Mouse (Mus musculus) heart, embryonic 12.5 days (tissue): Measurements from ENCODE around the gene Drd1. TPM values are rescaled to one million over a fixed set of nuclear protein-coding genes. Genes with fewer than 3 reads are reported as not detected.

ENCODE experiments used
- ATAC-seq: fragments of 200-750 bp; cut with Nextera tagmentation; 2 replicates; pipeline ENCODE4 v1.8.0; 2017; ENCODE audit warnings: moderate TSS enrichment, moderate library complexity; ENCODE audit not compliant: insufficient number of reproducible peaks, low FRiP score
- H3K27ac ChIP-seq: fragments of 300-500 bp; sonication (generic); 2 replicates; pipeline ENCODE4 v1.5.1; 2016; ENCODE audit warnings: mild to moderate bottlenecking, moderate library complexity; ENCODE audit not compliant: poor library complexity, severe bottlenecking
- H3K27me3 ChIP-seq: fragments of 300-500 bp; sonication (generic); replicated peaks from 2 replicates; pipeline ENCODE4 v1.6.1; 2016; ENCODE audit warnings: mild to moderate bottlenecking, moderate library complexity
- H3K36me3 ChIP-seq: fragments of 300-500 bp; sonication (generic); 2 replicates; pipeline ENCODE4 v1.6.1; 2016; ENCODE audit warnings: mild to moderate bottlenecking, moderate library complexity
- H3K4me1 ChIP-seq: fragments of 300-500 bp; sonication (generic); replicated peaks from 2 replicates; pipeline ENCODE4 v1.6.1; 2016; ENCODE audit warnings: mild to moderate bottlenecking
- H3K4me2 ChIP-seq: fragments of 300-500 bp; sonication (generic); 2 replicates; pipeline ENCODE4 v1.6.1; 2016; ENCODE audit warnings: mild to moderate bottlenecking, moderate library complexity
- H3K4me3 ChIP-seq: fragments of 300-500 bp; sonication (generic); 2 replicates; pipeline ENCODE4 v1.5.1; 2016; ENCODE audit warnings: mild to moderate bottlenecking
- H3K9ac ChIP-seq: fragments of 300-500 bp; sonication (generic); 2 replicates; pipeline ENCODE4 v1.6.1; 2016; ENCODE audit warnings: mild to moderate bottlenecking, moderate library complexity
- H3K9me3 ChIP-seq: fragments of 300-500 bp; sonication (generic); replicated peaks from 2 replicates; pipeline ENCODE4 v1.6.1; 2016; ENCODE audit warnings: mild to moderate bottlenecking, moderate library complexity
- WGBS: fragments of 180-500 bp; shearing (Covaris S2); methylation state at CpG from one replicate; pipeline ENCODE4 v1.1.7; 2016; 5-methylcytosine and 5-hydroxymethylcytosine counted together
- polyA plus RNA-seq: library from polyadenylated mRNA; unstranded; fragments of >200 nt; fragmentation: Nextera tagmentation; extraction: Ambion mirVana; gene quantifications from 2 replicates; pipeline ENCODE4 v1.2.1, GENCODE M21; 2016

Gene Drd1
- polyA plus RNA-seq, 1 experiment from 2014 or later = not detected

GRCm38 (mm10) chr13:54085266-54085665 is 29.8 kb upstream of the Drd1 start:
- ATAC-seq = no peak
- Histone ChIP-seq H3K27ac (no peak overlapping the region), H3K36me3 (peaks cover 48% of the 10 kb centered on the region), H3K4me1 (peaks cover 29% of the 10 kb centered on the region), H3K4me3 (no peak overlapping the region), H3K4me2 (no peak overlapping the region), H3K9me3 (peaks cover 3% of the 10 kb centered on the region; the same call in 1 of the 2 replicates), H3K27me3 (no peaks in the 10 kb centered on the region), H3K9ac (no peak overlapping the region)
- WGBS = 91% methylated on average over 18 of the region's 18 CpGs

- Histone ChIP-seq H3K9ac (no peak overlapping the region), H3K27ac (no peak overlapping the region), H3K36me3 (peaks cover 46% of the 10 kb centered on the region), H3K4me2 (no peak overlapping the region), H3K9me3 (peaks cover 2% of the 10 kb centered on the region; the same call in 1 of the 2 replicates), H3K27me3 (no peaks in the 10 kb centered on the region), H3K4me1 (peaks cover 34% of the 10 kb centered on the region), H3K4me3 (no peak overlapping the region)
- no peak for ATAC-seq
- WGBS = 84% methylated on average over 5 of the region's 5 CpGs
Measured at GRCm38 (mm10) chr13:54084826-54085225, 29.3 kb upstream of the Drd1 start.

GRCm38 (mm10) chr13:54084178-54084577 is 28.7 kb upstream of the Drd1 start:
- WGBS = 82% methylated on average over 4 of the region's 4 CpGs
- ATAC-seq = no peak
- Histone ChIP-seq H3K9me3 (no peaks in the 10 kb centered on the region), H3K9ac (no peak overlapping the region), H3K27ac (no peak overlapping the region), H3K4me3 (no peak overlapping the region), H3K4me2 (no peak overlapping the region), H3K27me3 (no peaks in the 10 kb centered on the region), H3K4me1 (peaks cover 38% of the 10 kb centered on the region), H3K36me3 (peaks cover 40% of the 10 kb centered on the region)

GRCm38 (mm10) chr13:54082946-54083345 is 27.4 kb upstream of the Drd1 start:
- Histone ChIP-seq H3K9me3 (no peaks in the 10 kb centered on the region), H3K4me3 (no peak overlapping the region), H3K27ac (no peak overlapping the region), H3K36me3 (peaks cover 27% of the 10 kb centered on the region), H3K4me1 (peaks cover 48% of the 10 kb centered on the region), H3K9ac (no peak overlapping the region), H3K4me2 (no peak overlapping the region), H3K27me3 (no peaks in the 10 kb centered on the region)
- WGBS = 25% methylated on average over 5 of the region's 5 CpGs
- ATAC-seq = no peak

GRCm38 (mm10) chr13:54080785-54081184 is 25.3 kb upstream of the Drd1 start:
- H3K27me3 ChIP-seq = no peaks in the 10 kb centered on the region
- no peak overlapping the region for H3K9ac ChIP-seq
- no peaks in the 10 kb centered on the region for H3K9me3 ChIP-seq
- peaks cover 8% of the 10 kb centered on the region for H3K36me3 ChIP-seq
- 94% methylated on average over 1 of the region's 1 CpGs for WGBS
- no peak for ATAC-seq
- no peak overlapping the region for H3K4me2 ChIP-seq
- H3K4me1 ChIP-seq = peaks cover 64% of the 10 kb centered on the region
- no peak overlapping the region for H3K27ac ChIP-seq
- no peak overlapping the region for H3K4me3 ChIP-seq

GRCm38 (mm10) chr13:54079782-54080759 is 24.6 kb upstream of the Drd1 start:
- peaks cover 66% of the 10 kb centered on the region for H3K4me1 ChIP-seq
- WGBS = 67% methylated on average over 12 of the region's 12 CpGs
- H3K27me3 ChIP-seq = no peaks in the 10 kb centered on the region
- H3K27ac ChIP-seq = no peak overlapping the region
- no peak for ATAC-seq
- no peak overlapping the region for H3K4me3 ChIP-seq
- no peak overlapping the region for H3K9ac ChIP-seq
- no peaks in the 10 kb centered on the region for H3K9me3 ChIP-seq
- H3K36me3 ChIP-seq = peaks cover under 1% of the 10 kb centered on the region; the same call in 1 of the 2 replicates
- H3K4me2 ChIP-seq = no peak overlapping the region

- Histone ChIP-seq H3K4me3 (no peak overlapping the region), H3K27me3 (no peaks in the 10 kb centered on the region), H3K4me2 (no peak overlapping the region), H3K36me3 (no peaks in the 10 kb centered on the region), H3K4me1 (peaks cover 60% of the 10 kb centered on the region), H3K27ac (no peak overlapping the region), H3K9me3 (no peaks in the 10 kb centered on the region), H3K9ac (no peak overlapping the region)
- WGBS = 57% methylated on average over 11 of the region's 11 CpGs
- ATAC-seq = no peak
Measured at GRCm38 (mm10) chr13:54077470-54078174, 22.1 kb upstream of the Drd1 start.

- Histone ChIP-seq H3K27ac (no peak overlapping the region), H3K9ac (no peak overlapping the region), H3K4me1 (peaks cover 61% of the 10 kb centered on the region), H3K36me3 (no peaks in the 10 kb centered on the region), H3K9me3 (no peaks in the 10 kb centered on the region), H3K27me3 (no peaks in the 10 kb centered on the region), H3K4me2 (no peak overlapping the region), H3K4me3 (no peak overlapping the region)
- WGBS = 87% methylated on average over 11 of the region's 11 CpGs
- ATAC-seq = no peak
Measured at GRCm38 (mm10) chr13:54076762-54077460, 21.4 kb upstream of the Drd1 start.

- Histone ChIP-seq H3K27ac (no peak overlapping the region), H3K4me3 (no peak overlapping the region), H3K9ac (no peak overlapping the region), H3K4me2 (no peak overlapping the region), H3K36me3 (no peaks in the 10 kb centered on the region), H3K9me3 (no peaks in the 10 kb centered on the region), H3K27me3 (no peaks in the 10 kb centered on the region), H3K4me1 (peaks cover 60% of the 10 kb centered on the region)
- no peak for ATAC-seq
- 82% methylated on average over 6 of the region's 6 CpGs for WGBS
Measured at GRCm38 (mm10) chr13:54076051-54076450, 20.5 kb upstream of the Drd1 start.

GRCm38 (mm10) chr13:54075416-54075815 is 19.9 kb upstream of the Drd1 start:
- Histone ChIP-seq H3K9ac (no peak overlapping the region), H3K36me3 (no peaks in the 10 kb centered on the region), H3K4me3 (no peak overlapping the region), H3K27ac (no peak overlapping the region), H3K9me3 (no peaks in the 10 kb centered on the region), H3K4me1 (peaks cover 55% of the 10 kb centered on the region), H3K4me2 (no peak overlapping the region), H3K27me3 (0 out of 2 replicates have a peak, but pooled peaks cover 2% of the 10 kb centered on the region)
- WGBS = 84% methylated on average over 2 of the region's 2 CpGs
- ATAC-seq = no peak
